Mouse (Mus musculus): ENCODE data around the gene Unc45b. TPM values are rescaled to one million over a fixed set of nuclear protein-coding genes. Genes with fewer than 3 reads are reported as not detected.
A peak's percentile ranks its signal among the peaks of the same experiment; 100 is the strongest.

Gene Unc45b
- total RNA-seq, 2 experiments from 2014 or later, result 0.66 to 1.4 TPM

DNA sequence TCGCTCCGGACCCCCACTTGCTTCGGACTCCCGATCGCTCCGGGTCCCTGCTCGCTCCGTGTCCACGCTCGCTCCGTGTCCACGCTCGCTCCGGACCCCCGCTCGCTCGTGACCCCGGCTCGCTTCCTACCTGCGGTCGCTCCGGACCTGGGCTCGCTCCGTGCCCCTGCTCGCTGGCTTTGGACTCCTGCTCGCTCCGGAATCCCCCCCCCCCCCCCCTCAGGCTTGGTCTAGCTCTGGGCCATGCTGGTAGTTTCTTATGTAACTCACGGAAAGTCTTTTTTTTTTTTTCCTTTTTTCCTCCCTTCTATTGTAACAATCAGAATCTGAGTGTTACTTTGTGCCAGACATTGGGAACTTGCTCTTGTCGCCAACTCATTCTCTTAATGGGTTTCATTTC is 22.8 kb downstream of the Unc45b start:
- H3K27ac ChIP-seq, result no peak overlapping the region
- peak overlapping the region; percentile 48 for H3K4me3 ChIP-seq
- no peak for DNase-seq (ENCODE audit: low spot score in 2 of 2)
- TF ChIP-seq CTCF (conservative IDR thresholded peaks at IDR 0.05), result no peak

DNA sequence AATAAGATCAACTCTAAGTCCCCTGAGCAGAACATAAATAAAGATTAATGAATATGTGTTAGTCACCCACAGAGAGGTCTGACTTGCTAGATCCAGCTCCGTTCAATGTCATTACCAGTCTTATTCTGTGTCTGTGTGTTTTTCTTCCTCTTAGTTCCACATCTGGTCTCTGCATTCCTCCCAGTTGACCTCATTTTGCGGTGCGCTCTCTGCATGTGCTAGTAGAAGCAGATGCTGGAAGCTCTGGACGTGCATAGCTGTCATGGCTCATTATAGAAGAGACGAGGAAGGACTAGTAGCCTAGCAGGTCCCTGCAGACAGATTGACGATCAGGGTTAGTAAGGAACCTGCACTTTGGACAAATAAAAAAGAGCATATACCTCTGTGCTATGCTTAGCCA is 33.0 kb downstream of the Unc45b start:
- no peak overlapping the region for H3K27ac ChIP-seq
- no peak for DNase-seq (ENCODE audit: low spot score in 2 of 2)
- no peak for TF ChIP-seq CTCF (conservative IDR thresholded peaks at IDR 0.05)
- H3K4me3 ChIP-seq, result no peak overlapping the region

DNA sequence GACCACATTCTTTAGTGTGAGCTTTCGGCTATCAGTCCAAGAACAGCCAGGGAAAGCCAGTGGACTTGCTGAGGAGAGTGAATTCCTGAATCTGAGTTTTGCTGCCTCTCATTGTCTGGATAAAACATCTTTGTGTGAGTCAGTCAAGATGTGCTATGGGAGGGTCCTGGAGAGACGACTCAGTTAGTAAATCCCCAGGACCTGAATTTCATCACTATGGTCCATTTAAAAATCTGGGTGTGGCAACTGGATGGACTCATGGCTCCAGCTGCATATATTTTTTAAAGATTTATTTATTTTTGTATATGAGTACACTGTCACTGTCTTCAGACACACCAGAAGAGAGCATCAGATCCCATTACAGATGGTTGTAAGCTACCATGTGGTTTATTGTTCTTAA is 35.3 kb downstream of the Unc45b start:
- Histone ChIP-seq H3K27ac (no peak overlapping the region), H3K4me3 (no peak overlapping the region)
- no peak for TF ChIP-seq CTCF (conservative IDR thresholded peaks at IDR 0.05)
- DNase-seq (ENCODE audit: low spot score in 2 of 2), result no peak

DNA sequence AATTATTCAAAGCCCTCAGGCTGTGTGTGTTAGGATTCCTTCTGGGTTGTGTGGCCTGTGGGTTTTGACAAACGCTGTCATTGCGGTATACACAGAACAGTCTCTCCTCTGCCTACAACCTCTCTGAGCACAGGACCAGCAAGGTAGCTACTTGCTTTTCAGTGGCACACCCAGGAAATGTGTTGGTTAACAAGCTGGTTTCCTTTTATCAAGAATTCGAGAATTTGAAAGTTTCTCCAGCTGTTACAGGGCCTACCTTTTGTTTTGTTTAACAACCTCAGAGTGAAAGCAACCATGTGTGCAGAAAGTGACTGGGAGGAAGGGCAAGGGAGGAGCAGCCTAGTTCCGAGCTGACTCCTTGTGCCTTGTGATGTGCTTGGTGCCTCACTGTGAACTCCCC is 37.1 kb downstream of the Unc45b start:
- H3K27ac ChIP-seq, result no peak overlapping the region
- TF ChIP-seq CTCF (conservative IDR thresholded peaks at IDR 0.05), result no peak
- no peak for DNase-seq (ENCODE audit: low spot score in 2 of 2)
- H3K4me3 ChIP-seq, result no peak overlapping the region

DNA sequence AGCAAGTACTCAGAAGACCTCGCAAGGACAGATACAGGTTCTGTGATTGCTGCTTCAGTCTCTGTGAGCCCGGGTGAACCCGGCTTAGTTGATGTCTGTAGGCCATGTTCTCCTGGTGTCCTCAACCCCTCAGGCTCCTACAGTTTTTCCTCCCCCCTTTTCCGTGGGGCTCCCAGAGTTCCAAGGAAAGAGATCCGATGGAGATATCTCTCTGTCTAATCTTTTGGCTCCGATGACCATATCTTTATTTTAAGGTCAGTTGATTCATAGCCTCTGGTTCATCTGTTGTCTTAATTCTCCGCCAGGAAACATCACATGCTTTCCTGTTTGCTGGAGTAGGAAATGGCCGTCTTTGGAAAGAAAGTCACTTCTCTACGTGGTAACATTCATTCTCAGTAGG is 38.7 kb downstream of the Unc45b start:
- Histone ChIP-seq H3K27ac (no peak overlapping the region), H3K4me3 (no peak overlapping the region)
- no peak for TF ChIP-seq CTCF (conservative IDR thresholded peaks at IDR 0.05)
- no peak for DNase-seq (ENCODE audit: low spot score in 2 of 2)

DNA sequence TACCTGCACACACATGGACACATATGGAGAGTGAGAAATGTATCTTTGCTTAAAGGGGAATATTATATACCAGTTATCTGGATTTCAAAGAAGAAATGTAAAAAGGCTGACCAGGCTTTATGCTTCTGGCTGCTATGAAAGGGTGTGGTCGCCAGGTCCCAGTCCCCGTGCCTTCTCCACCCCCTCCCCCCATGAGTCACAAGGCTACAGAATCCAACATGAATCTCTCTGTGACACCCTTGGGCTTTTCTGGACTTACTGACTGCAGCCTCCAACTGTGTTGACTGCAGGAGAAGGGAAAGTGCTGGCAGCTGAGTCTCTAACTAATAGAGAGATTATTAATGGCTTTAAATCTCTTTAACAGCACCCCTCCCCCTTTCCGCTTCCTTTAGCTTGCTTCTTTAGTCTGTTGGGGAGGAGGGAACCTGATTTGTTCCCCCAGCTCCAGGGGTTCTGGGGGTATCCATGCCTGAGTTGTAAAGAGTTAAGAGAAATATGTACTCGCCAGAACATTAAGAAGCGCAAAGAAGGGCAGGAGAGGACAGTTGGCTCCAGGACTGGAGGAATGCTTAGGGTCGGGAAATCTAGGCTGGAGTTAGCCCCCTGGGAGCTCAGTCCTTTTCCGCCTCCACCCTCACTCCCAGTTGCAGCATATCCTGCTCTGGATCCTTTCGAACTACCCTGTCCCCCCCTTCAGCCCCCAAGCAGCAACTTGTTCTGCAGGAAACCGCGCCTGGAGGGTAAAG is 40.6 kb downstream of the Unc45b start, which contains the start of gene Slfn5:
Slfn5 (plus strand) TSS at position 614 of the 746 bp plus-strand sequence.
- no peak for DNase-seq (ENCODE audit: low spot score in 2 of 2)
- Histone ChIP-seq H3K27ac (peak within 1 kb of the TSS; percentile 73), H3K4me3 (peak within 1 kb of the TSS; percentile 37)
- no peak for TF ChIP-seq CTCF (conservative IDR thresholded peaks at IDR 0.05)

DNA sequence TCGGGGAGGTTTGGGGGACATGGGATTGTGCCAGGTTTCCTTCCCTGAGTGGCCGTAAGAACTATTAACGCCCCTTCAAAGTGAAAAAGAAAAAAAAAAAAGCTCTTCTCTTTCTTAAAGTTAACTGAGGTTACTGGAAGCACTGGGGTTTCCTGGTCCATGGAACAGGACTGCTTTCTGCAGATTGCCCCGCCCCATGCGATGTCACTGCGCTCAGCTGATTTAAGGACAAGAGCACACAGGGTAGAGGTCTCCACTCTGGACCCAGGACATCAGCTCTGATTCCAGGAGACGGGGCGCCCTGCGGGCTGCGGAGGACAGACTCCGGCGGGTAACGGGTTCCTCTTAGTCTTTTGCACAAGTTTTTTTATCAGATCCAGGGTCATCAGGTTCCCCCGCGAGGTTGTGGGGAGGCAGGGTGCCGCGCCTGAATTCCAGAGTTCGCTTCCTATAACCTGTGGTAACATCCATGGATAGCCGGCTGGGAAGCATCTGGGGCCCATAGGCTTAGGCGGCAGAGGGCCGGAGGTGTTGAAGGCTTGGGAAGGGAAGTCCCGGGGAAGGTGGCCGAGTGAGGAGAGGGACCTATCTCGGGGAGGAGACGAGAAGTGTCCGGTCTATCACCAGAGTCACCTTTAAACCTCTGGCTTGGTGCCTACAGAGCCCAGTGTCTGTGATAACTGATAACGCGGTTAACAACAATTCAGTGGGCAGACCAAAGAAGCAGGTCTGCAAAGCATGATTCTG is 41.7 kb downstream of the Unc45b start:
- peak overlapping the region; percentile 73 for H3K27ac ChIP-seq
- no peak for DNase-seq (ENCODE audit: low spot score in 2 of 2)
- no peak for TF ChIP-seq CTCF (conservative IDR thresholded peaks at IDR 0.05)
- peak overlapping the region; percentile 37 for H3K4me3 ChIP-seq

DNA sequence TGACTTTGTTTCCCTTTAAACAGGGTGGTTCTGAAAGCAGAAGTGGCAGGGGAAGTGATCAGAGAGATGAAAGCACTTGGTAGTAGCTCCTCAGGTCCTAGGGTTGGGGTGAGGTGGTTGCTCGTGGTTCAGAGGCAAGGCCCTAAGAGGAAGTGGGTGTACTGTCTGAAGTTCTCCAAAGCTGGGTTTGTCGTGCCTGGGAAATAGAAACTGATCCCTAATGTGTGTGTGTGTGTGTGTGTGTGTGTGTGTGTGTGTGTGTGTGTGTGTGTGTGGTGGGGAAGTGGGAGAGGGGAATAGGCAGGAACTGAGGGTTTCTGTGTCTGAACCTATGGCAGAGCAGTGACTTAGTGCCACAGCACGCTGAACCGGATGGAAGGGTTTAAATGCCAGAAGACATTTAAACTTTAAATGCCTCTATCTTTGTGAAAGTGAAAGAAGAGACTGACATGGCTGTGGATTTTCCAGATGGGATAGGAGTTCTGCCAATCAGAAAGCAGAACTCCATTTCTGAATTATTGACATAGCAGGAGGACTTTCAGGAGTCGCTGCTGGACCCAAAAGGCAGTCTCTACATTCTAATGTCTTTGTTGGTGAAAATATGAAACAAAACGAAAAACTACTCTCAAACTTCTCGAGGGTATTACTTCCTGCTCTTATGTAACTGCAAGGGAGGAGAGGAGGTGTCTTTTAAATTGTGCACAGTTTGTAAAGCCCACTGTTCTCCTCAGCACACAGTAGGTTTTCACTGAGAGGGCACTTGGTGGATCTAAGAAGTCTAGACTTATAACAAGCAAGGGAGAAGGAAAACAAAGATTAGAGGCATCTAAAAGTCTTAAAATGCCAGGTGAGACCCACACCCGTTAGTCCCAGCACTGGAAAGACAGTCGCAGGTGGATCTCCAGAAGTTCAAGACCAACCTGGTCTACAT is 42.5 kb downstream of the Unc45b start:
- TF ChIP-seq CTCF (conservative IDR thresholded peaks at IDR 0.05), result no peak
- no peak for DNase-seq (ENCODE audit: low spot score in 2 of 2)
- Histone ChIP-seq H3K27ac (no peak overlapping the region; the same call in 1 of the 2 replicates), H3K4me3 (peak overlapping the region; percentile 37; the same call in 1 of the 2 replicates)

DNA sequence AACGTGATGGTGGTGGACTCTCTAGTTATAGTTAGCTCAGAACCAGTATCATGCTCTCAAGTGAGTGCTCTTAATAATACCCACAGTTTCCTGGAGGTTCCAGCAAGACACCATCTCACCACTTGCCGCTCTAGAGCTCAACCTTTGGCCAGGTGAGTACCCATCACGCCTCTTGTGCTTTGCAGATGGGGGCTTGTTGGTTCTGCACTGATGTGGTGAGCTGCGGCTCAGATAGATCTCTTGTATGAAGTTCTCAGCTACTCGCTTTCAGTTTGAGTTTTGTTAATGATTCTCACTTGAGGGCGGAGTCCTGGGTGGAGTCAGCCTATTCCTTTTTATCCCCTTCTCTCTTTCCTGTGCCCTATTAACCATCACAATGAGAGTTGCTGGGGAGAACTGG is 44.3 kb downstream of the Unc45b start:
- DNase-seq (ENCODE audit: low spot score in 2 of 2), result no peak
- no peak overlapping the region for H3K27ac ChIP-seq
- TF ChIP-seq CTCF (conservative IDR thresholded peaks at IDR 0.05), result no peak
- no peak overlapping the region for H3K4me3 ChIP-seq

DNA sequence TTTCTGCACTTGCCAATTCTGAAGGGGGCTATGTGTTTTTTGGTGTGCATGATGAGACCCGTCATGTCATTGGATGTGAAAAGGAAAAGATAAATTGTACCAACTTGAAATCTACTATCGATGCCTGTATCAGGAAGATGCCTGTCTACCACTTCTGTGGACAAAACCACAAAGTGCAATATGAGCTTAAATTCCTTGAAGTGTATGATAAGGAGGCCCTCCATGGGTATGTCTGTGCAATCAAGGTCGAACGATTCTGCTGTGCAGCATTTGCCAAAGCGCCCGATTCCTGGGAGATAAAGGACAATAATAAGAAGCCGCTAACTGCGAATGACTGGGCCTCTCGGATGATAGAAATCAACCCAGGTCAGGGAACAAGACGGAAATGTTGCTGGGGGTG is 46.6 kb downstream of the Unc45b start:
- H3K27ac ChIP-seq, result no peak overlapping the region
- H3K4me3 ChIP-seq, result no peak overlapping the region
- TF ChIP-seq CTCF (conservative IDR thresholded peaks at IDR 0.05), result no peak
- DNase-seq (ENCODE audit: low spot score in 2 of 2), result no peak

DNA sequence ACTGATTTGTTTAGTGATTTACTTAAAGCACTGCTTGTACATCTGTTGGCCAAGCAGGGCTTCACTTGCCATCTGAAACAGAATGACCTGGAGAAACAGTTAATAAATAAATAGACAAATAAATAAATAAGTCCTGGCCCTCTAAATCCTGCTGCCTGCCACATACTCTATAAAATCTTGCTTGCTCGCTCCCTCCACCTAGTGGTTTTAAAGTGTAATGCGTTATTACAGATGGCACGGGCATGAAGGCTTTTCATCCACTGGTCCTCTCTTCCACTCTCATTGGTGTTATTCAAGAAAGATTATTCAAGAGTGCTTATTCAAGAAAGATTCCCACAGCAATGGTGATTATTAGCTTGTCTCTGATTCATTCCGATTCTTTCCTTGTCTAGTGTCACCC is 49.3 kb downstream of the Unc45b start:
- TF ChIP-seq CTCF (conservative IDR thresholded peaks at IDR 0.05), result peak; percentile 91
- DNase-seq (ENCODE audit: low spot score in 2 of 2), result peak; percentile 10 to 33
- Histone ChIP-seq H3K27ac (no peak overlapping the region), H3K4me3 (no peak overlapping the region)

DNA sequence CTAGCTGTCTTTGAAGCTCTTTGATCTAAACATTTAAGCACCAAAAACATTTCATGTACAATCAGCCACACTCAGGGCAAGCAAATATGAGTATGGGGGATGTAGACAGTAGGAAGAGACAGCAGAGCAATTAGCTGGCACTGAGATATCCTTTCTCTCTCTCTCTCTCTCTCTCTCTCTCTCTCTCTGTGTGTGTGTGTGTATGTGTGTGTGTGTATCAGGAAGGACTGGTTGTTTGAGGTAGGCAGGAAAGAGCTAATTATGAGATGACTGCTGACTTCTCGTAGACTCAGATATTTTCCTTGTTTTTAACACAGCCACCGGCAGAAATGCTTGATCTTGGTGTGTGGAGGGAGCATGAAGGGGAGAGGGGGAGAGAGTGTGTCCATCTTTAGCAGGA is 51.4 kb downstream of the Unc45b start:
- no peak overlapping the region for H3K27ac ChIP-seq
- no peak for TF ChIP-seq CTCF (conservative IDR thresholded peaks at IDR 0.05)
- H3K4me3 ChIP-seq, result no peak overlapping the region
- no peak for DNase-seq (ENCODE audit: low spot score in 2 of 2)

DNA sequence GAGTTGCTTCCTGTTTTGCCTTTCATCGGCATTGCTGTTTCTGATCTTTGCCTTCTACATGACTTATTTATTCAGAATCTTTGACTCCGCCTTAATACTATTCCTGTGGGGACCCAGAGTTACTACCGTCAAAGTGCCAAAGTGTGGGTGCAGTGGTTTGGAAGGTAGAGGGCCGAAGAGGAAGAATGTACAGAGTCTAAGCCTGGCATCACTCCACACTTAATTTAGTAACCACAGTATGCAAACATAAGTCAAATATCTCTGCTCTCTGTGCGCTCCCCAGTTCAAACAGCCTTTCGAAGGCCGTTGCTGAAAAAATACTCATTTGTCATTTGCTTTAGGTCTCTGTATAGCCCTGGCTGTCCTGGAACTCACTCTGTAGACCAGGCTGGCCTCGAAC is 51.9 kb downstream of the Unc45b start:
- H3K27ac ChIP-seq, result no peak overlapping the region
- no peak for DNase-seq (ENCODE audit: low spot score in 2 of 2)
- no peak for TF ChIP-seq CTCF (conservative IDR thresholded peaks at IDR 0.05)
- no peak overlapping the region for H3K4me3 ChIP-seq

Data from layer of hippocampus, adult 2 months (tissue).